Mouse (Mus musculus) left cerebral cortex, adult 11 months (tissue): ENCODE data around the gene Adgre5.

Experiments used
- DNase-seq: peaks from one replicate; pipeline ENCODE4 v3.0.0; 2022; ENCODE audit warnings: low spot score

Adgre5 gene

GRCm38 (mm10) chr8:83740976-83741741 lies at the start of gene Adgre5:
TSS of gene Adgre5 (minus strand) at chr8:83741326.
- DNase-seq = no peak

DNA sequence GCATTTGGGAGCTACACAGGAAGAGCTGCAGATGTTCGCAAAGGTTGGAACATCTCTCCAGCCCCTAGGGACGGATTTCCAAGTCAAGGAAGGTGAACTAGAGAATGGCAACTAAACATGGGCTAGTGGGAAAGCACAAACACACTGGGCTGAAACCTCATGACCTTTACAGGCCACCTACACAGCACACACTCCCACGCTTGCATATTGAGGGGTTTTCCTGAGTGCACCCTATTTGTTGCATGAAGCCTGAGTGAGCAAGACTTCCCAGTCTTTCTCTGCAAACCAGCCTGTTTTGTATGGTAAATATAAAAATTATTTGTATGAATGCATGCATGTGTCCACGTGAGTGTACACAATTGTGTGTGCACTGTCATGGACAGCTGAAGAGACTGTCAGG lies 48.7 kb upstream of the Adgre5 start:
- no peak for DNase-seq

DNA sequence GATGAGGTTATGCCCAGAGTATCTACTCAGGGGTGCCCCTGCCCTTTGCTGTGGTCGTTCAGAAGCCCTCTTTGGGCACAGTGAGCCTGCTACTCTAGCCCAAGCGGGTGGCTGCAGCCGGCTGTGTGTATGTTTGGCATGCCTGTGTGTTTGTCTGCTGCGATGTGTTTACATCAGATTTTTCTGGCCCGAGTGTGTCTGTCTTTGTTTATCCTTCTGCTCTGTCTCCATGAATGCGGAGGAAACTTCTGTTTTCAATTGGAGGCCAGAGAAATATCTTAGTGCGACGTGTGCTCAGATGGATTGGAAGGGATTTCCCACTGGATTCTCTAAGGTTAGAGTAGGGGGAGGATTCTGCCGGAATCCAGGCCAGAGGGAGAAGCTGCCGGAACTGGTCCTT lies 43.9 kb upstream of the Adgre5 start:
- no peak for DNase-seq

GRCm38 (mm10) chr8:83782832-83783558 lies 41.9 kb upstream of the Adgre5 start:
- DNase-seq = peak; percentile 76

DNA sequence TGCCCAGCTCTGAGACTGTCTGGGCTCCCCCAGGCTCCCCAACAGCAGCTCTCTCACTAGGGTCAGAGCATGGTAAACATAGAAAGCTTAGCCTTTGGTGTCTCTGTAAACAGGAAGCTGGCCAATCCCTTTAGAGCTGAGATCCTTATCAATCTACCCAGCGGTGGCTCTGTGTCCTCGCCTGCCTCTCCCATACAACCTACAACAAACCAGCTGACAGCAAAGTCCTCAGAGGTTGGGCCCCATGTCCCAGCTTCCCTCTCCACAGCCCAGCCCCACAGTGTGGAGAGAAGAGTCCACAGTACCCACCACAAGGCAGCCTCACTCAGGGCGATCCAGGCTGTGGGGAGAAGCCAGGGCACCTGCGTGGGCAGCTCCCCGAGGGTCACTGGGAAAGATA lies 38.5 kb upstream of the Adgre5 start:
- no peak for DNase-seq

DNA sequence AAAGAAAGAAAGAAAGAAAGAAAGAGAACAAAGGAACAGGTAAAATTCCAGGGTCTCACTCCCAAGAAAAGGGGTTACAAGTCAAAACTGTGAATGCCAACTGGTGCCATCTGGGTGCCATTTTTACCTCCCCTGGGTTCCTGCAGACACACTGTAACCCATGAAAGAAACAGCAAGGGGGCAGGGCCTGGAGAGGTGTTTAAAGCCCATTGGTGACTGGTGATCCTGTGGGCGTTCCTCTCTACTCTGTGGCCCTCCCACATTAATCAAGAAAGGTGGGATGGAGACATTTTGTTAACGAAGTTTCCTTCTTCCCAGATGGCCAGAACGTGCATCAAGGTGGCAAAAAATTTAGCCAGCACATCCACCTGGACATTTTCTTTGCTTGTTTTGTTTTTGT lies 36.9 kb upstream of the Adgre5 start:
- DNase-seq = no peak

GRCm38 (mm10) chr8:83776632-83777031 lies 35.5 kb upstream of the Adgre5 start:
- DNase-seq = no peak

DNA sequence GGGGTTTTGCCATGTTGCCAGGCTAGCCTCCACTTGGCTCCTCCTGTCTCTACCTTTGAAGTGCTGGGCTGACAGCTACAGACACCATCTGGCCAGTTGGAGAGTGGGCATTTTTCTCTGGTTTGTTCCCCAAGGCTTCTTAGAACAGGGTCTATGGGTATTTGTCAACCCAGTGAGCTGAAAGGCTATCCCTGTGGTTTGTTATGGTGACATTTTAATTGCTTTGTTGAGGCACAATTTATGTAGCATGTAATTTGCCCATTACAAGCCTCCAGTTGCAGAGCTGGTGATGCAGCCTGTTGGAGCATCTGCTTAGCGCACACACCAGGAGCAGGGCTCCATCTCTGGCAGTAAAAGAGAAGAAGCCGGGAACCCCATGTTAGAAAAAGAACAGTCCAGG lies 33.1 kb upstream of the Adgre5 start:
- DNase-seq = no peak

DNA sequence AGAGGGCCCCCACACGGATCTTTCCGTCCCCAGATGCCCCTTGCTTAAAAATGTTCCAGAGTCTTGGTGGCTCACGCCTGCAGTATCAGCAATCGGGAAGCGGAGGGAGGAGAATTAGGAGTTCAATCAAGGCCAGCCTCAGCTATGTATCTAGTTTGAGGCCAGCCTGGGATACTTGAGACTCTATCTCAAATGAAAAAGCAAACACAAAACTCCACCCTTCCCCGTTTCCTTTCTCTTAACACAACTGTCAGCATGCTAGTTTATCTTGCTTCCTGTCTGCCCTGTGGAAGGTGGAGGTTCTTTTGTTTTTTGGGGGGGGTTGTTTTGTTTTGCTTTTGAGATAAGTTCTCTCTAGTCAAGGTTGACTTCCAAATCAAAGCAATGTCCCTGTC lies 32.3 kb upstream of the Adgre5 start:
- no peak for DNase-seq

- no peak for DNase-seq
Observed at GRCm38 (mm10) chr8:83772701-83773451, 31.8 kb upstream of the Adgre5 start.

DNA sequence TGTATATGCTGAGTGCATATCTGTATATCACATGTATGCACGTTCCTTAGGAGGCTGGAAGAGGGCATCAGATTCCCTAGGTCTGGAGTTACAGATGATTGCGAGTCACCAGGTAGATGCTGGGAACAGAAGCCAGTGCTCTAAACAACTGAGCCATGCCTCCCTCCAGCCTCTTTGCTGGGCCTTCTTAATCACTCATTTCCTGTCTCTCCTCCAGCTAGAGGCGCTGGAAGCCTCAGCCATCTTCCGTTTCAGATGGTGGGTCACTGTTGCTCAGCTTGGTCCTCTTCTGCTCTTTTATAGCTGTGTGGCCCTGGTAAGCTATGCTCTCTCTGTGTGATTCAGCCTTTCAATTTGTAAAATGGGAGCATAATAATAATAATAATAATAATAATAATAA lies 30.7 kb upstream of the Adgre5 start:
- DNase-seq = no peak

GRCm38 (mm10) chr8:83770669-83771068 lies 29.5 kb upstream of the Adgre5 start:
- DNase-seq = no peak

- DNase-seq = no peak
Observed at GRCm38 (mm10) chr8:83769720-83770119, 28.6 kb upstream of the Adgre5 start.

DNA sequence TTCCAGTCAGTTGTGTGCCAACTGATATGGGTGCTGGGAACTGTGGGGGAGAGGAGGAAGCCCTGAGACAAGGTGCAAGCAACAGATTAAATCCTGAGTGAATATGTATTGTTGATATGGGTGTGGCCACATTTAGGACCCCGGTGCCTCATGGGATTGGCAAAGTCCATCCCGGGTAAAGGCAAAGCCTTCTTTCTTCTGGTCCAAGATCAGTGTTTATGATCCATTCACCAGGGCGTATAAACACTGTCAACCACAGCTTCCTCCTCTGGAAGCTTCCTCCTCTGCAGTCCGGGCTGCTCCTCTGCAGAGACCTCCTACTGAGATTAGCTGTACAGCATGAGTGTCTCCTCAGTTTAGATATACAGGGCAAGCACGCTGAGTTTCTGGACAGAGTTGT lies 27.4 kb upstream of the Adgre5 start:
- no peak for DNase-seq

DNA sequence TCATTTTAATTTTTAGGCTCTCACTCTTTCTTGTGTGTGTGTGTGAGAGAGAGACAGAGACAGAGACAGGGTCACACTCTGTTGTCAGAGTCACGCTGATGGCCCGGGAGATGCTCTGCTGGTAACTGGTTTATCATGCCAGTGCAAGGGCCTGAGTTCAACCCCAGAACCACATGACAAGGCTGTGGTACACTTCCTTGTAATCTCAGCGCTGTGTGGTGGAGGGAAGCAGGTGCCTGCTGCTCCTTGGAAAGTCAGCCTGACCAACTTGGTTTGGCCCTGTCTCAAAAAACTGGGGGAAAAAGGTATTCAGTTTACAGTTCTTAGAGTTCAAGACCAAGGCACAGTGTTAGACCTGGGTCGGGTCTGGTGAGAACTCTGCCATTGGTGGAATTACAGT lies 26.3 kb upstream of the Adgre5 start:
- no peak for DNase-seq

DNA sequence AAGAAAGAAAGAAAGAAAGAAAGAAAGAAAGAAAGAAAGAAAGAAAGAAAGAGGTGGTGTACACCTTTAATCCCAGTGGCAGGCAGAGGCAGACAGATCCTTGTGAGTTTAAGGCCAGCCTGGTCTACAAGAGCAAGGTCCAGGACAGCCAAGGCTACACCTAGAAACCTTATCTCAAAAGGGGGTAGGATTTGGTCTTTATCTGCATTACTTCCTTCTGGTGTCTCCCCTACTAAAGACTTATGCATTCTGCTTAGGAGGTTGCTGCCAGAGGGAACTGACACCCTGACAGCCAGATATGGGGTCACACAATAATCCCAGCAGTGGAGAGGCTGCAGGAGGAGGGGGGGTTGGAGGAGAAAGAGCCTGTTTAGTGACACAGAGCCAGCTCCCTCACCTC lies 24.5 kb upstream of the Adgre5 start:
- DNase-seq = no peak

DNA sequence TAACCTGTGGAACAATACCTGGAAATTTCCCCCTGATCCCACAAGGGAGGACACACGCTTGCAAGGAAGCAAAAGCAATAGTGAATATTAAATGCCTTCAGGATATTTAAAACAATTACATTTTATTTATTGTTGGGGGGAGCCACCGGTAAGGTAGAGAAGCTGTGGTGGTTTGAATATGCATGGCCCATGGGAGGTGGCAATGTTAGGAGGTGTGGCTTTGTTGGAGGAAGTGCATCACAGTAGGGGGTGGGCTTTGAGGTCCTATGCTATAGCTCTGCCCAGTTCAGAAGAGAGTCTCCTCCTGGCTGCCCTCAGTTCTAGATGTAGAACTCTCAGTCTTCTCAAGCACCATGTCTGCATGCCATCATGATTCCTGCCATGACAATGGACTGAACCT lies 23.6 kb upstream of the Adgre5 start:
- no peak for DNase-seq

DNA sequence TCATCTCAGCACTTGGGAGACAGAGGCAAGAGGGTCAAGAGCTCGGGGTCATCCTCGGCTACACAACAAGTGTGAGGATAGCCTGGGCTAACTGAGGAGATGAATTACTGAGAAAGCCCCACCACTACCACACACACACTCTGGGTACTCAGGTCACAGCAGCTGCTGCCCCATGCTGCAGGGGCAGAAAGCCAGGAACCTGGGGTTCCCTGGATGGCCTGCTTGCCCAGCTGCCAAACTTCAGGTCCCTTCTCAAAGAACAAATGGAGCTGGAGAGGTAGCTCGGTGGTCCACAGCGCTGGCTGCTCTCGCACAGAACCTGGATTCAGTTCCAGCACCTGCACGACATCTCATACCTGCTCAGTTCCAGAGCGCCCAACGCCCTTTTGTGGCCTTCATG lies 23.0 kb upstream of the Adgre5 start:
- DNase-seq = no peak

GRCm38 (mm10) chr8:83759231-83759759 lies 18.2 kb upstream of the Adgre5 start:
- DNase-seq = no peak

DNA sequence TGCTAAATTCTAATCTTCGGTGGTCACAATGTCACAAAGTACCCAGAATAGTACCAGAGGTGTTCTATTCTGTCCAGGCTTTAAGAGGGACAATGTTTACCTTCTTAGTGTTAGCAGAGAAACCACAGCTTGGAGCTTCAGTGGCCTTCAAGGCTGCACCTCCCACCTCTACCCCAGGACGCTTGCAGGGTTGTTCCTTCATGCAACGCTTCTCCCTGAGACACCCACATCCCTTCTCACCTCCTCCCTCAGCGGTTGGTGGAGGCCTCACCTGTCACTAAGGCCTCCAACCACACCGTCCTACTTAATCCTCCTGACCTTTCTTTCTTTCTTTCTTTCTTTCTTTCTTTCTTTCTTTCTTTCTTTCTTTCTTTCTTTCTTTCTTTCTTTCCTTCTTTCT lies 17.2 kb upstream of the Adgre5 start:
- DNase-seq = no peak

- no peak for DNase-seq
Observed at GRCm38 (mm10) chr8:83757084-83757607, 16.0 kb upstream of the Adgre5 start.

DNA sequence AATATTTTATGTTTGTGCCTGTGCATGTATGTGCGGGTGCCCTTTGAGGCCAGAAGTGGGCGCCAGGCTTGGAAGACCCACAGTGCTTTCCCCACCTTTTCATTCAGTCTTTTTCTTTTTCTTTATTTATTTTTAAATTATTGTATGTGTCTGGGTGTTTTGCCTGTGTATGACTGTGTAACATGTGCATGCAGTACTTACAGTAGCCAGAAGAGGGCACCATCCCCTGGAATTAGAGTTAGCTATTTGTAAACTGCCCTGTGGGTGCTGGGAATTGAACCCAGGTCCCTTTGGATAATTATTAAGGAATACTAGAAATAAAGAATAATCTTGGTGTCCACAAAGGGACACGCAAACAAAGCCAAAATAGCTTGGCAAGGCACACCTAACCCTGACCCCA lies 15.1 kb upstream of the Adgre5 start:
- no peak for DNase-seq

- no peak for DNase-seq
Observed at GRCm38 (mm10) chr8:83754149-83754548, 13.0 kb upstream of the Adgre5 start.
